Mouse (Mus musculus) megakaryocyte, embryonic 14.5 days (primary cell): ENCODE results near the gene Tomm5. TPM values are rescaled to one million over a fixed set of nuclear protein-coding genes. Genes with fewer than 3 reads are reported as not detected.
"Not testable (repeated sequence)": the region's sequence is repeated elsewhere in the genome, so short reads cannot be mapped to it uniquely, and the experiment has no call there.

Experiments
- H3K27me3 ChIP-seq: replicated peaks from 2 replicates; pipeline ENCODE3; 2012; ENCODE audit warnings: inconsistent platforms
- H3K36me3 ChIP-seq: replicated peaks from 2 replicates; pipeline ENCODE3; 2012; ENCODE audit warnings: low read length, inconsistent platforms, mixed read lengths
- H3K4me1 ChIP-seq: 2 replicates; pipeline ENCODE4 v1.6.1; 2012; ENCODE audit warnings: inconsistent platforms
- H3K4me3 ChIP-seq: replicated peaks from 2 replicates; pipeline ENCODE3; 2012; ENCODE audit warnings: moderate library complexity, mild to moderate bottlenecking, inconsistent platforms
- H3K9me3 ChIP-seq: 2 replicates; pipeline ENCODE4 v1.6.1; 2012; ENCODE audit warnings: inconsistent platforms
- FLI1 ChIP-seq: IDR thresholded peaks from 2 replicates; pipeline ENCODE4 v1.6.1; 2012; ENCODE audit warnings: low read length, inconsistent platforms, mixed read lengths
- GATA1 ChIP-seq: IDR thresholded peaks from 3 replicates; pipeline ENCODE4 v1.6.1; 2012; ENCODE audit warnings: mixed read lengths, low read length, inconsistent platforms, borderline replicate concordance
- polyA plus RNA-seq: library from polyadenylated mRNA; stranded (reverse); fragments of >175 nt; gene quantifications from 2 replicates; pipeline ENCODE4 v1.2.3, GENCODE M21; 2012; ENCODE audit warnings: low replicate concordance; ENCODE audit not compliant: insufficient read depth

Tomm5 gene
- polyA plus RNA-seq, 1 experiment = 112 TPM

GRCm38 (mm10) chr4:45072261-45072973 is 35.5 kb downstream of the Tomm5 start:
- TF ChIP-seq FLI1 = no peak
- TF ChIP-seq GATA1 = no peak
- Histone ChIP-seq H3K4me1 (0 out of 2 replicates have a peak, but pooled peaks cover 6% of the 10 kb centered on the region), H3K36me3 (no peaks in the 10 kb centered on the region), H3K27me3 (peaks cover 13% of the 10 kb centered on the region), H3K9me3 (no peaks in the 10 kb centered on the region), H3K4me3 (no peak overlapping the region)

GRCm38 (mm10) chr4:45067742-45068141 is 40.2 kb downstream of the Tomm5 start:
- Histone ChIP-seq H3K4me1 (peaks cover 16% of the 10 kb centered on the region), H3K4me3 (no peak overlapping the region), H3K9me3 (peaks cover 6% of the 10 kb centered on the region), H3K27me3 (peaks cover 19% of the 10 kb centered on the region), H3K36me3 (no peaks in the 10 kb centered on the region)
- TF ChIP-seq GATA1 (no peak), FLI1 (no peak)

GRCm38 (mm10) chr4:45066036-45066730 is 41.7 kb downstream of the Tomm5 start:
- H3K36me3 ChIP-seq = no peaks in the 10 kb centered on the region
- no peak overlapping the region for H3K4me3 ChIP-seq
- peaks cover 27% of the 10 kb centered on the region for H3K27me3 ChIP-seq
- peaks cover 6% of the 10 kb centered on the region for H3K9me3 ChIP-seq
- H3K4me1 ChIP-seq = peaks cover 14% of the 10 kb centered on the region
- TF ChIP-seq GATA1 (no peak), FLI1 (no peak)

GRCm38 (mm10) chr4:45064577-45064976 is 43.3 kb downstream of the Tomm5 start:
- no peaks in the 10 kb centered on the region for H3K36me3 ChIP-seq
- peaks cover 6% of the 10 kb centered on the region for H3K9me3 ChIP-seq
- peaks cover 30% of the 10 kb centered on the region for H3K27me3 ChIP-seq
- H3K4me1 ChIP-seq = peaks cover 14% of the 10 kb centered on the region
- TF ChIP-seq FLI1 = no peak
- TF ChIP-seq GATA1 = no peak
- H3K4me3 ChIP-seq = no peak overlapping the region

GRCm38 (mm10) chr4:45063836-45064235 is 44.1 kb downstream of the Tomm5 start:
- H3K4me3 ChIP-seq, H3K9me3 ChIP-seq, H3K36me3 ChIP-seq: not testable (repeated sequence)
- Histone ChIP-seq H3K27me3 (peaks cover 30% of the 10 kb centered on the region), H3K4me1 (peaks cover 12% of the 10 kb centered on the region)

- Histone ChIP-seq H3K27me3 (peaks cover 24% of the 10 kb centered on the region), H3K4me1 (peaks cover 7% of the 10 kb centered on the region), H3K4me3 (no peak overlapping the region), H3K9me3 (no peaks in the 10 kb centered on the region), H3K36me3 (no peaks in the 10 kb centered on the region)
- TF ChIP-seq FLI1 = no peak
- no peak for TF ChIP-seq GATA1
Measured at GRCm38 (mm10) chr4:45055451-45055850, 52.5 kb downstream of the Tomm5 start.

Other genes with a start within 250 kb of the Tomm5 start
- gene Grhpr, start 126.7 kb downstream of the Tomm5 start, polyA plus RNA-seq = 37.4 and 99.0 TPM in 2 replicates
- gene Zbtb5, start 95.7 kb downstream of the Tomm5 start, polyA plus RNA-seq = 0.89 TPM in 1 of 2 replicates, not detected in the other
- gene Polr1e, start 89.5 kb downstream of the Tomm5 start, polyA plus RNA-seq = 2.7 TPM in 1 of 2 replicates, not detected in the other
- 0.29 and 1.4 TPM in 2 replicates for gene Fbxo10, start 23.5 kb downstream of the Tomm5 start, polyA plus RNA-seq
- 0.08 TPM in 1 of 2 replicates, not detected in the other for gene Frmpd1, start 76.8 kb upstream of the Tomm5 start, polyA plus RNA-seq
- gene Trmt10b, start 189.0 kb upstream of the Tomm5 start, polyA plus RNA-seq = 1.1 TPM in 1 of 2 replicates, not detected in the other
- gene Dcaf10, start 234.0 kb upstream of the Tomm5 start, polyA plus RNA-seq = 17.0 and 22.3 TPM in 2 replicates
- gene Exosc3, start 234.6 kb upstream of the Tomm5 start, polyA plus RNA-seq = 37.8 and 55.4 TPM in 2 replicates